Mouse (Mus musculus) G1E (cell line): ENCODE results near the gene Akt3.

Experiments
- CTCF ChIP-seq: IDR thresholded peaks from 2 replicates; pipeline ENCODE4 v1.5.1; 2012; ENCODE audit warnings: low read depth, low read length, inconsistent platforms, mixed read lengths
- GATA1 ChIP-seq: IDR thresholded peaks from 2 replicates; pipeline ENCODE4 v1.6.1; 2012; ENCODE audit warnings: borderline replicate concordance, low read length, inconsistent platforms, mixed read lengths
- GATA2 ChIP-seq: IDR thresholded peaks from 2 replicates; pipeline ENCODE4 v1.6.1; 2012; ENCODE audit warnings: low read depth, low read length, inconsistent platforms, borderline replicate concordance
- POLR2AphosphoS5 ChIP-seq: IDR thresholded peaks from 2 replicates; pipeline ENCODE4 v1.6.1; 2012; ENCODE audit warnings: low read depth, low read length, inconsistent platforms; ENCODE audit not compliant: insufficient replicate concordance
- TAL1 ChIP-seq: conservative IDR thresholded peaks from 2 replicates; pipeline ENCODE4 v1.6.1; 2012; ENCODE audit warnings: low read depth, low read length, inconsistent platforms, mixed read lengths

GRCm38 (mm10) chr1:177007405-177007804 lies 250.6 kb downstream of the Akt3 start:
- TF ChIP-seq CTCF (no peak), TAL1 (no peak), GATA1 (no peak), GATA2 (no peak), POLR2AphosphoS5 (no peak)
